Mouse (Mus musculus) ES-E14 (cell line): Measurements from ENCODE around the gene Amz2.

Experiments used
- CHD2 ChIP-seq: IDR thresholded peaks from 2 replicates; pipeline ENCODE4 v1.6.1; 2014; ENCODE audit warnings: mild to moderate bottlenecking, low read depth, low read length, inconsistent platforms
- HCFC1 ChIP-seq: IDR thresholded peaks from 2 replicates; pipeline ENCODE4 v1.6.1; 2012; ENCODE audit warnings: low read length, inconsistent platforms, borderline replicate concordance; ENCODE audit not compliant: insufficient read depth
- MAFK ChIP-seq: IDR thresholded peaks from 2 replicates; pipeline ENCODE4 v1.6.1; 2014; ENCODE audit warnings: mild to moderate bottlenecking, low read depth, low read length, inconsistent platforms; ENCODE audit not compliant: insufficient read depth
- ZC3H11A ChIP-seq: IDR thresholded peaks from 2 replicates; pipeline ENCODE4 v1.6.1; 2012; ENCODE audit warnings: low read depth, mild to moderate bottlenecking, inconsistent platforms, low read length, borderline replicate concordance
- ZNF384 ChIP-seq: IDR thresholded peaks from 2 replicates; pipeline ENCODE4 v1.6.1; 2012; ENCODE audit warnings: low read depth, low read length, inconsistent platforms

DNA sequence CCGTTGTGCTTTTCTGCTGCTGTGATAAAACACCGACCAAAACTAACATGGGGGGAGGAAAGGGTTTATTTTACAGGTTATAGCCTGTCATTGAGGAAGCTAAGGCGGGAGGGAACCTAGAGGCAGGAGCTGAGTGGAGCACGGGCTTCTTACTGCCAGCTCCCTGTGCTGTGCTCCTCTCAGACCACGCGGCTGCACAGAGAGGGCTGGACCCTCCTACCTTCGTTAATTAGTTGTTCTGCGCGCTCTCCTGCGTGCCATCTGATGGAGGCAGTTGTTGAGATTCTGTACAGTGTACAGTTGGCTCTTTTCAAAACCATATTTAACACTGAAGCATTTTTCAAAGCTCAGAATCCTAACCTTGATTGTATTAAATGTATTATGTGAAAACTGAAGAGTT lies 48.3 kb upstream of the Amz2 start:
- no peak for TF ChIP-seq MAFK
- TF ChIP-seq ZC3H11A: no peak
- TF ChIP-seq CHD2: no peak
- TF ChIP-seq ZNF384: no peak
- TF ChIP-seq HCFC1: no peak
